Mouse (Mus musculus): ENCODE data around the gene Cfhr1. TPM values are rescaled to one million over a fixed set of nuclear protein-coding genes. Genes with fewer than 3 reads are reported as not detected.

Cfhr1 gene
- not detected in 2 replicates for total RNA-seq (2017)

DNA sequence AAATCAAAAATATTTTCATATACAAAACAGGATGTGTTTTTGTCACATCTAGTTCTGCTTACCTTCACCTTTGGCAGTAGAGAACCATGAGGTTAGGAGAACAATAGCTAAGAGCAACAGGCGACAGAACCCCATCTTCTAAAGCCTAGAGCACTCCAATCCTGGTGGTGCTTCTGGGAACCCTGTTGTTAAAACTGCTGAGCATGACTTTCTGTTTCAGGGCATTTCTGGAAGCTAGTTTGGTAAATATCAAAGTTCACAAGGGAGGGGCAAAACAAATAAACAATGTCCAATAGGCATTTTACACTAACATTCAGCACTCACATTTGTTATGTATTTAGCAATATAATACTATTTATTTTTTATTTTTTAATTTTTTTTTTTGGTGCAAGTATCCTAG is at the start of gene Cfhr1:
Gene Cfhr1 (minus strand): TSS at position 249 of the 400 bp plus-strand sequence.
- no peak for ATAC-seq (replicated peaks; ENCODE audit: low read depth, poor library complexity, severe bottlenecking)

DNA sequence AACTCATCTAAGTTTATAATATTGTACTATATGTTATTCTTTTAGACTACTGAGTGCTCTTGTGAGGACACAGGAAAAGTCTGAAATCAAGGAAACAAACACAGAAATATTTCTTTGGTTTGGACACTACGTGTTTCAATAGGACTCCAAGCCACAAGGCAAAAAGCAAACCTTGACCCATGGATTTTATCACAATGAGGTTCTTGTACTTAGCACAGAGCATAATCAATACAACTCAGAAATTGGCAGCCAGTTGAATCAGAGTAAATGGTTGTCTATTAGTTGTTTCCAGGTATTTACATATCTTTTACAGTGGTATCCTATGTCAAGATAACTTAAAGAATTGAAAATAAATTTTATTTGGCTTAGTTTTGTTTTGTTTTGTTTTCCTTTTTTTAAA is 8.8 kb downstream of the Cfhr1 start:
- ATAC-seq (replicated peaks; ENCODE audit: low read depth, poor library complexity, severe bottlenecking), result no peak

DNA sequence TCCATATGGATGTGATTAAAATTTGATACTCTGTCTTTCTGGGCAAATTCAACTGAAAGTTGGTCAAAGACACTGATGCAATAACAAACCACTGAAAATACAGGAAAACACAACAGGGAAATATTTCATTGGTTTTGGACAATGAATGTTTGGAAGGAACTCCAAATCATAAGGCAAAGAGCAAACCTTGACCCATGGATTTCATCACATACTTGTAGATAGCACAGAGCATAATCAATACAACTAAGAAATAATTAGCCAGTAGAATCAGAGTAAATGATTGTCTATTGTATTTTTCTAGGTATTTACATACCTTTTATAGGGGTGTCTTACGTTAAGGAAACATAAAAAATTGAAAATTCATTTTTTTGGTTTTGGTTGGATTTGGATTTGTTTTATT is 11.5 kb downstream of the Cfhr1 start:
- no peak for ATAC-seq (replicated peaks; ENCODE audit: low read depth, poor library complexity, severe bottlenecking)

DNA sequence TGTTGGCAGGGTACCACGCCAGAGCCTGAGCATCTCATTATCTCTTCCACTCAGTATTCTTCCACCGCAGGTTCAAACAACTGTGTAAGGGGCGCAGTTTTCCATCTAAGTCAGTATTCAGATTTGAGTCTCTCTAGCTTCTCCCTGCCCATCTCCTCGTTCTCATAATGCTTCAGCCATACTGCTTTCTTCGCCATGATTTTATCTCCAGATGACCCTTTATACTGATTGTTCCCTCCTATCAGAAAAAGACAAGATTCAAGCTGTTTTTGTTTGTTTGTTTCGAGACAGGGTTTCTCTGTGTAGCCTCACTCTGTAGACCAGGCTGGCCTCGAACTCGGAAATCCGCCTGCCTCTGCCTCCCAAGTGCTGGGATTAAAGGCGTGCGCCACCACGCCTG is 45.5 kb downstream of the Cfhr1 start:
- no peak for ATAC-seq (replicated peaks; ENCODE audit: low read depth, poor library complexity, severe bottlenecking)

DNA sequence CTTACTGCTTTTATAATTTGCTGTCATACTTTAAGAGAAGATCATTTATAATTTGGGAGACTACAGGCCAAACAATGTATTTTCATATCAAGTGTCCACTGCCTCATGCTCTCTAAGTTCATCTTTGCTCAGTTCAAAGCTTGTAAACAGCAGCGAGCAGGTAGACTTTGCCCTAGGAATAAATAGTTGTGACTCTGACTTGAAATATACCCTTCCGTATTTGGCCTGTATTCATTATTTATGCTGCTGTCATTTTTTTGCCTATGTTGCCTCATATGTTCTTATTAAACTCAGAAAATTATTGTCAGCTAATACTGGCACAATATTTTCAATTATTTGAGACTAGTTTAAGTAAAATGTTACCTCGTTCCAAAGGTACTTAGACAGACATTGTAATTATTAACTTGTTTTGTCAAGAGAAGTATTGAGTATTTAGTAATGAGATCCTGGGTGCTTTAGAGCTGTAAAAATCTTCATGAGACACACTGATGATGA is 58.8 kb downstream of the Cfhr1 start, which contains the start of gene F13b:
Gene F13b (plus strand): TSS at position 445 of the 495 bp plus-strand sequence.
- no peak for ATAC-seq (replicated peaks; ENCODE audit: low read depth, poor library complexity, severe bottlenecking)

DNA sequence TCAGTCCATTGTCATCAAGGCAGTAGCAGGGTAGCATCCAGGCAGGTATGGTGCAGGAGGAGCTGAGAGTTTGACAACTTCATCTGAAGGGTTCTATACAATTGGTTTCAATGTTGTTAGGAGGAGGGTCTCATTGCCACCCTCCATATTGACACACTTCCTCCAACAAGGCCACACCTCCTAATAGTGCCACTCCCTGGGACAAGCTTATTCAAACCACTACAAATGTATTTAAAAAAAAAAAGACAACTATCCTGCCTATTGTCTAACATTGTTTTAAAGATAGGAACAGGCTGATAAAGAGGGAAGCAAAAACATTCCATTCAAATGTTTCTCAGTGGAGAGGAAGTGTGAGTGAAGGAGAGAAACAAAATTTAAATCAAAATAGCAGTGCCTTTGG is 60.3 kb downstream of the Cfhr1 start:
- no peak for ATAC-seq (replicated peaks; ENCODE audit: low read depth, poor library complexity, severe bottlenecking)

Other genes with a start within 250 kb of the Cfhr1 start
- gene Crb1, start 183.2 kb downstream of the Cfhr1 start, total RNA-seq (2017), result not detected in 2 replicates
- gene Zbtb41, start 138.0 kb downstream of the Cfhr1 start, total RNA-seq (2017), result 21.2 and 28.9 TPM in 2 replicates
- 44.0 and 51.2 TPM in 2 replicates for gene Aspm, start 105.5 kb downstream of the Cfhr1 start, total RNA-seq (2017)
- gene F13b, start 58.6 kb downstream of the Cfhr1 start, total RNA-seq (2017), result not detected in 2 replicates
- not detected in 2 replicates for gene Gm4788, start 221.0 kb upstream of the Cfhr1 start, total RNA-seq (2017)